16 mouse cellular contexts compared by ENCODE assay signal in the genomic region with DNA sequence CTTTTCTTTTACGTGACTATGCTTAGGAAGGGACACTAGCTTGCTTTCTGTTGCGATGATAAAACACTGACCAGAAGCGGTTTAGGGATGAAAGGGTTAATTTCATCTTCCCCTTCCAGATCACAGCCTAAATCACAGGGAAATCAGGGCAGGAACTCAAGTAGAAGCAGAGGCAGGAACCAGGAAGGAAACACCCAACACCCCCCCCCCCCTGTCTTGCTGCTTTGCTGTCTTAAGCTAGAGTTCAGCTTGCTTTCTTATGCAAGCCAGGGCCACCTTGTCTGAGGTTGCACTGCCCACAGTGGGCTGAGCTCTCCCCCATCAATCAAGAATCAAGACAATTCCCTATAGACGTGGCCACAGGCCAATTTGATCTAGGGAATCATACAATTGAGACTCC.
"Had no signal": no experiment of that assay in that cellular context is flagged by ENCODE, and none has a peak within 500 bp of the region (broad histone marks: within the 10 kb centered on the region; RNA-seq: fewer than 3 reads in every experiment).

No protein-coding gene starts in this region.

- H3K4me2 ChIP-seq: limb, embryonic 13.5 days; liver, embryonic 12.5 days; liver, embryonic 15.5 days; midbrain, embryonic 13.5 days had no signal

- H3K4me1 ChIP-seq: midbrain, embryonic 13.5 days had no signal

- DNase-seq: kidney, adult 18-20 months; kidney, adult 9 months; kidney, postnatal 14 days; kidney, postnatal 4 days; left cerebral cortex, postnatal 4 days; liver; lung, adult 18-20 months; thymus, adult 18-20 months; thymus, postnatal 36 days had no signal

- ATAC-seq: liver, embryonic 12.5 days; midbrain, embryonic 13.5 days; midbrain, embryonic 16.5 days had no signal

- H3K27ac ChIP-seq: limb, embryonic 13.5 days; liver, embryonic 12.5 days; liver, embryonic 15.5 days; macrophage; midbrain, embryonic 13.5 days had no signal

- H3K4me3 ChIP-seq: limb, embryonic 13.5 days; liver, embryonic 12.5 days; liver, embryonic 15.5 days; midbrain, embryonic 13.5 days; myocyte had no signal

- H3K9me3 ChIP-seq: limb, embryonic 13.5 days; liver, embryonic 12.5 days; liver, embryonic 15.5 days; midbrain, embryonic 13.5 days had no signal

- H3K9ac ChIP-seq: limb, embryonic 13.5 days; liver, embryonic 12.5 days; liver, embryonic 15.5 days; midbrain, embryonic 13.5 days had no signal

- H3K27me3 ChIP-seq: limb, embryonic 13.5 days; midbrain, embryonic 13.5 days had no signal

- H3K36me3 ChIP-seq: limb, embryonic 13.5 days; liver, embryonic 12.5 days; liver, embryonic 15.5 days; midbrain, embryonic 13.5 days had no signal
